Mouse (Mus musculus) heart, embryonic 16.5 days (tissue): ENCODE measurements at regions not wholly inside any gene's neighbourhood (a gene's known extent, or its start where the extent isn't known, plus 50 kb on each side); places are given as distances from the start of the nearest gene placed in this dataset.
"Not testable (repeated sequence)": the region's sequence is repeated elsewhere in the genome, so short reads cannot be mapped to it uniquely, and the experiment has no call there.

Experiments
- ATAC-seq: fragments of 200-750 bp; cut with Nextera tagmentation; replicated peaks from 2 replicates; pipeline ENCODE4 v1.8.0; 2017; ENCODE audit warnings: moderate number of reproducible peaks; ENCODE audit not compliant: insufficient read depth, low FRiP score; ENCODE audit errors: extremely low read depth
- H3K27ac ChIP-seq: fragments of 300-500 bp; sonication (generic); 2 replicates; pipeline ENCODE4 v1.5.1; 2014; ENCODE audit warnings: mild to moderate bottlenecking, low read length, control low read depth, moderate library complexity
- H3K27me3 ChIP-seq: fragments of 300-500 bp; sonication (generic); 2 replicates; pipeline ENCODE4 v1.6.1; 2014; ENCODE audit warnings: low read length, mixed read lengths; ENCODE audit not compliant: control insufficient read depth, insufficient read depth
- H3K36me3 ChIP-seq: fragments of 300-500 bp; sonication (generic); 2 replicates; pipeline ENCODE4 v1.6.1; 2014; ENCODE audit not compliant: control insufficient read depth, insufficient read depth
- H3K4me1 ChIP-seq: fragments of 300-500 bp; sonication (generic); 2 replicates; pipeline ENCODE4 v1.6.1; 2014; ENCODE audit warnings: low read length, mixed read lengths; ENCODE audit not compliant: control insufficient read depth, insufficient read depth
- H3K4me2 ChIP-seq: fragments of 300-500 bp; sonication (generic); 2 replicates; pipeline ENCODE4 v1.6.1; 2014; ENCODE audit warnings: low read depth, mild to moderate bottlenecking, control low read depth, low read length
- H3K4me3 ChIP-seq: fragments of 300-500 bp; sonication (generic); 2 replicates; pipeline ENCODE4 v1.5.1; 2014; ENCODE audit warnings: mild to moderate bottlenecking, control low read depth, low read length
- H3K9ac ChIP-seq: fragments of 300-500 bp; sonication (generic); 2 replicates; pipeline ENCODE4 v1.6.1; 2014; ENCODE audit warnings: low read length, control low read depth
- H3K9me3 ChIP-seq: fragments of 300-500 bp; sonication (generic); replicated peaks from 2 replicates; pipeline ENCODE4 v1.6.1; 2016; ENCODE audit warnings: low read length; ENCODE audit not compliant: control insufficient read depth
- WGBS: fragments of 180-500 bp; shearing (Covaris S2); extraction: QIAGEN DNeasy Blood & Tissue Kit; methylation state at CpG from one replicate; pipeline ENCODE4 v1.1.7; 2014; 5-methylcytosine and 5-hydroxymethylcytosine counted together

DNA sequence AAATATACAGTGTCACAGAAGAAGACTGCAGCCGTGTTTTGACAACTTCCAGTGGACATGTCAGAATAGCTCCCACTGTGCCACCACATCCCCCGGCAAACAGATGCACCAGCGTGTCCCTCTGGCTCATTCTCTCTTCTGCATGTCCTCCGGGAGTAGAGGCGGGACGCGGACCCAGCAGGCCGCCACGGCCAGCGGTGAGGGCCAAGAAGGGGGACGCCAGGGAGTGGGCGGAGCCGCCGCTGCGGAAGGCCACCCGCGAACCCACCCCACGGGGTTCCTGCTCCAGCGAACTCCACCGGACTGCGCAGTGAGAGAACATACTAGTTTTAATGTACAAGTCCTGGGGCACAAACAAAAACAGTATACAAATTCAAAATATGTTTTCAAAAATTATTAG lies 838.7 kb upstream of the 4930412O13Rik start:
- ATAC-seq, H3K36me3 ChIP-seq, H3K4me3 ChIP-seq, H3K27me3 ChIP-seq, H3K27ac ChIP-seq, H3K4me2 ChIP-seq, H3K4me1 ChIP-seq, H3K9ac ChIP-seq, H3K9me3 ChIP-seq: not testable (repeated sequence)
- 55% methylated on average over 21 of the region's 21 CpGs for WGBS

DNA sequence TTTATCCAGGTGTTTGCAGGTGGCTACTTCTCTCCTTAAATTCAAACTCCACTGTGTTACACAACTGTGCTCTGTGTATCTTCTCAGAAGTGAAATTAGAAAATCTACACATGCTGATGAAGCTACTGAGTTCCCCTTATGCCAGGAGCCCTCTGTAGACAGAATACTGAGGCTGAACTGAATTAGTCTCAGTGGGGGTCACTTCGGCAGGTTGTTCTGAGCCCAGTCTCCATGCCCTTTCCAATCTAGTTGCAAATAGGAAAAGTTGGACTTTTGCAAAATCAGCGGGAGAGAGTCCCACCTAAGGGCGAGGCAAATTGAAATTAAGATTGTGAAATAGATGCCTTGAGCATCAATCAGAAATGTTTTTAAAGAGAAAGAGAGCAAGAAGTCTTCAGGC lies 833.1 kb upstream of the 4930412O13Rik start:
- H3K27me3 ChIP-seq: no peaks in the 10 kb centered on the region
- H3K4me1 ChIP-seq: no peaks in the 10 kb centered on the region
- H3K27ac ChIP-seq: no peak overlapping the region
- H3K9me3 ChIP-seq: no peaks in the 10 kb centered on the region
- H3K9ac ChIP-seq: no peak overlapping the region
- no peaks in the 10 kb centered on the region for H3K36me3 ChIP-seq
- H3K4me3 ChIP-seq: no peak overlapping the region
- H3K4me2 ChIP-seq: no peak overlapping the region
- ATAC-seq: no peak
- WGBS: 72% methylated on average over 3 of the region's 3 CpGs

DNA sequence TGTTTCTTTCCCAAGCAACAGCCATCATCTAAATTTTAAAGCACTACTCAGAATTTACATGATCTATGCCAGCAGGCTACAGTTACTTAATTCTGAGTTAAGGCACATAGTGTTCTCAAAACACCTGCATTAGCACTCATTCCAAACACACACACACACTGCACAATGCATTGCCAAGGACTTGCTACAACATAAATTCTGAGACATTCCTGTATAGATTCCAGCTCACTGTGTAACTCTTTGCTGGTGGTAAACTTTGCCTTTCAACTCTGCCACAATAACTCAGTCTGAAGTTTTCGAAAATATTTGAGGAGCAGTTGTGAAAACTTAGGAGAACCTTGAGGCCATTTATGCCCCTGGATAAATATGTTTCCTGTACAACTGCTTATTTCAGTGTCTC lies 807.2 kb upstream of the 4930412O13Rik start:
- 71% methylated on average over 1 of the region's 1 CpGs for WGBS
- no peak for ATAC-seq
- Histone ChIP-seq H3K9me3 (no peaks in the 10 kb centered on the region), H3K4me1 (no peaks in the 10 kb centered on the region), H3K27me3 (no peaks in the 10 kb centered on the region), H3K36me3 (no peaks in the 10 kb centered on the region), H3K4me2 (no peak overlapping the region), H3K27ac (no peak overlapping the region), H3K9ac (no peak overlapping the region), H3K4me3 (no peak overlapping the region)

DNA sequence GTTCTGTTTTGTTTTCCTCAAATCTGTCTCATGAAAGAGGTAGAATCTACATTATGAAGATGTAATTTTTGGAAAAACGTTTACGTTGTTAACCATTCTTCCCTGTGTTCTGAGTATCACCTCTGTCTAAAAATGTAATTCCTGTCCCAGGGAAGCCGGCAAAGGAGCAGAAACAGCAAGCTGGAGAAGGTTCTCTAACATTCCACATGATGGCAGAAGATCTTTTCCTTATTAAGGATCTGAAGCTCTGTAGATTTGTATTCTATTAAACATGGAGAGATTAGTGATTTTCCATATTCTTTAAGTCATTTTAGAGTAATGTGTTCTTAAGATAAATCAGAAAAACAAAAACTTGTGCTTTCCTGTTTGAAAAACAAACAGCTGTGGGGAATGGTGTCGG lies 802.9 kb upstream of the 4930412O13Rik start:
- Histone ChIP-seq H3K27me3 (no peaks in the 10 kb centered on the region), H3K9ac (no peak overlapping the region), H3K4me3 (no peak overlapping the region), H3K4me1 (no peaks in the 10 kb centered on the region), H3K9me3 (no peaks in the 10 kb centered on the region), H3K36me3 (no peaks in the 10 kb centered on the region), H3K27ac (no peak overlapping the region), H3K4me2 (no peak overlapping the region)
- WGBS: 69% methylated on average over 4 of the region's 4 CpGs
- ATAC-seq: no peak

DNA sequence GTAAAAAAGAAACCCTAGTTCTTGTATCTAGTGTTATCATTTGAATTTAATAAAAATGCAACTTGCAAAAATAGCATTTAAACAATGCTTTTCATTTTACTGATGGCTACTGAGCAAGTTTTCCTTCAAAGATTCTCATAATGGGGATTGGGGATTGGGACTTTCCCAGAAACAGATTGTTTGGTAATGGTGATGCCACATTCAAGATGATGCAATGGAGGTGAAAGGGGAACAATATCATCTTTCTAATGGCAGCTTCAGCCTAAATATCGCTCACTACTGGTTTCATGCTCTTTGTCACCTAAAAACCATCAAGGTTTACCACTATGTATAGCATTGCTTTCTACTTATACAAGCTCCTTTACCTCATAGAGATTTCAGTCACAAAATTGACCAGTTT lies 799.3 kb upstream of the 4930412O13Rik start:
- ATAC-seq: no peak
- Histone ChIP-seq H3K4me2 (no peak overlapping the region), H3K27ac (no peak overlapping the region), H3K27me3 (no peaks in the 10 kb centered on the region), H3K4me1 (no peaks in the 10 kb centered on the region), H3K9ac (no peak overlapping the region), H3K36me3 (no peaks in the 10 kb centered on the region), H3K9me3 (no peaks in the 10 kb centered on the region), H3K4me3 (no peak overlapping the region)
- WGBS: 70% methylated on average over 1 of the region's 1 CpGs

DNA sequence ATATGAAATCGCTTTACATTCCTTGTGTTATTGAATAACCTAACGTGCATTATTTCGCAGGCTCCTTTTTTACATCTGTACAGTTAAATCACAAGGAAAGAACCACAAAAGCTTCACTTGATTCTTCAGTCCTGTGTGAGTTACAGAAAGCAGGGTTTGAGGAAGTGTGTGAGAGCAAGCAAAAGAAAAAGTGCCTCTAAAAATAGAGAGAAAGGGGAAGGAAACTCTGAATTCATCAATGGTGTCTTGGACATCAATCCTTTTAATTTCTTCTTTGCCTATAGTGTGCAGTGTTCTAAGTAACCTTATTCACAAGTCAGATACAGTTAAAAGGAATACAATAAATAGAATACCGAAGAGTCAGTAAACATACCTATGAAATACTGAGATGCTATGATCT lies 785.7 kb upstream of the 4930412O13Rik start:
- Histone ChIP-seq H3K27ac (no peak overlapping the region), H3K4me2 (no peak overlapping the region), H3K4me1 (no peaks in the 10 kb centered on the region), H3K9me3 (no peaks in the 10 kb centered on the region), H3K36me3 (no peaks in the 10 kb centered on the region), H3K9ac (no peak overlapping the region), H3K4me3 (no peak overlapping the region), H3K27me3 (no peaks in the 10 kb centered on the region)
- WGBS: 73% methylated on average over 4 of the region's 4 CpGs
- ATAC-seq: no peak

DNA sequence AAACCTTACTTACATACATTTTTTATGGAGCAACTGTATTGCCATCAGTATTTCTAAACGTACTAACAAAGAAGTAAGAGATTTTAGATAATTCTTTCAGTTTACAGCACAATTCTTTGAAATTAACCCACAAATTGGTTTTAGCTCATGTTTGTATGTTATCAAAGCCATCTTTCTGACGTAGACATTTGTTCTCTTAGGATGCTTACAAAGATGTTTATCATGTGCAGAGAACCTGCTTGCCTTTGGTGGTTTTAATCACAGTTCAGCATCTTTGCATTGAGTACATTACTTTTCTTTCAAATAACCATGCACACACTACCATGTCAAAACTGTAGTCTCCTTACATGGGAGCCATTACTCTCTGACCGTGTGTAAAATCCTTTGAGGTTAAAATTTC lies 764.4 kb upstream of the 4930412O13Rik start:
- no peak overlapping the region for H3K27ac ChIP-seq
- H3K4me1 ChIP-seq: no peaks in the 10 kb centered on the region
- no peak for ATAC-seq
- H3K9me3 ChIP-seq: no peaks in the 10 kb centered on the region
- no peak overlapping the region for H3K4me3 ChIP-seq
- no peaks in the 10 kb centered on the region for H3K36me3 ChIP-seq
- H3K9ac ChIP-seq: no peak overlapping the region
- no peak overlapping the region for H3K4me2 ChIP-seq
- 68% methylated on average over 3 of the region's 3 CpGs for WGBS
- no peaks in the 10 kb centered on the region for H3K27me3 ChIP-seq

DNA sequence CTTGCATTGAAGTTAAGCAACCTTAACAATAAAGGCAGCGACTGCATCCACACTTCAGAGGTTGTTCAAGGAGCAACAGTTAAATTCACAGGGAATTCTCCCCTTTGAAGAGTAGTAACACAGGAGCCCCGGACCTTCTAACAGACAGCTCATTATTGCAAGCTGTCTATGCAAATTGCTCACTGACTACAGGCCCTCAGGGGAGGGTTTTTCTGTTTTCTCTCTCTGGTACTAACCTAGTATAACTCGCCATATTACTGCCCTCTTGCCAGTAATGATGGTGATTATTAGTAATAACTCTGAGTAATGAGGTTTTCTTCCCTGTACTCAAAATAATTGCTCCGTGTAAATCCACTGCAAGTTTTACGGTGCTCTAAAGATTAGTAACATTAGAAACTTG lies 763.5 kb upstream of the 4930412O13Rik start:
- Histone ChIP-seq H3K4me2 (no peak overlapping the region), H3K36me3 (no peaks in the 10 kb centered on the region), H3K4me3 (no peak overlapping the region), H3K27ac (no peak overlapping the region), H3K4me1 (no peaks in the 10 kb centered on the region), H3K9me3 (no peaks in the 10 kb centered on the region), H3K9ac (no peak overlapping the region), H3K27me3 (no peaks in the 10 kb centered on the region)
- 67% methylated on average over 5 of the region's 5 CpGs for WGBS
- no peak for ATAC-seq

DNA sequence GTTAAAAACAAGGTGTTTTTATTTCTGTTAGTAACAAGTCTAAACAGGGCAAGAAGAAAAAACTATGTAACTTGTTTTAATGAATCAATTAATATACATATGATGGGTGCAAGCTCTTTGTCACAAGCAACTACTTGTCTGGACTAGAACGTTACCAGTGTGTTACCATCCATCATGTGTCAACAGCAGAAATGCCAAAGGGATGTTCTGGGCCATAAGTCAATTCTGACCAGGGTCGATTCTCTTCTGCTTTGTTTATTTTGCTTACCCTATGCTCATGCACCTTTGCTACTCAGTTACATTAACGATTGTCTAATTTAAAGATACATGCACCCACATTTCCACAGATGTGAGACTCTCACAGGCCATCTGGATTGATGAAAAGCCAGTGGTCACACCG lies 744.1 kb upstream of the 4930412O13Rik start:
- Histone ChIP-seq H3K27me3 (no peaks in the 10 kb centered on the region), H3K4me2 (no peak overlapping the region), H3K27ac (no peak overlapping the region), H3K4me3 (no peak overlapping the region), H3K9ac (no peak overlapping the region), H3K36me3 (no peaks in the 10 kb centered on the region), H3K9me3 (no peaks in the 10 kb centered on the region), H3K4me1 (no peaks in the 10 kb centered on the region)
- 43% methylated on average over 4 of the region's 4 CpGs for WGBS
- ATAC-seq: no peak

DNA sequence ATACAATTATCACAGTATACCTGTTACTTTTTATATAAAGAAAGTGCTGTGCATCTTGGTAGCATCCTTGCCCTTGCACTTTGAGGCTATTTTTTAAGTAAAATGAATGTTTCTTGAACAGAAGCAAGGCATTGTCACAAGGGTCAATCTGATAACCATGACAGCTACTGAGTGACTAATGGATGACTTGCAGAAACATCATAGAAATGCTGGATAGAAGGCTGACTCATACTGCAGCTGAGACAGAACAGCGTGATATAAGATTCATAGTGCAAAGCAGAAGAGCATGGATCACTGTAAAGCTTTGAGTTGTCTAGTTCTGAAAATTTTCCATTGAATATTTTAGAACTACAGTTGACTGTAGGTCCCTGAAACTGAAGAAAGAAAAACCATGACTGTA lies 739.6 kb upstream of the 4930412O13Rik start:
- H3K27ac ChIP-seq: no peak overlapping the region
- no peak for ATAC-seq
- H3K36me3 ChIP-seq: no peaks in the 10 kb centered on the region
- WGBS: 50% methylated on average over 1 of the region's 1 CpGs
- no peaks in the 10 kb centered on the region for H3K27me3 ChIP-seq
- no peaks in the 10 kb centered on the region for H3K9me3 ChIP-seq
- H3K9ac ChIP-seq: no peak overlapping the region
- no peaks in the 10 kb centered on the region for H3K4me1 ChIP-seq
- H3K4me2 ChIP-seq: no peak overlapping the region
- no peak overlapping the region for H3K4me3 ChIP-seq
